Mouse (Mus musculus): ENCODE measurements around the gene 4930524J08Rik.

The 4930524J08Rik gene

GRCm38 (mm10) chr5:99978699-99979442 lies at the start of gene 4930524J08Rik, which contains the start of gene Hnrnpd:
Gene 4930524J08Rik, plus strand, starts transcription at chr5:99979061.
Gene Hnrnpd, minus strand, starts transcription at chr5:99978938.
- DNase-seq (ENCODE audit: extremely low spot score, low spot score): peak; percentile 96

- DNase-seq (ENCODE audit: extremely low spot score, low spot score): no peak
These were observed 47.0 kb upstream of the 4930524J08Rik start for GRCm38 (mm10) chr5:99931910-99932309.

- DNase-seq (ENCODE audit: extremely low spot score, low spot score): no peak
These were observed 39.4 kb upstream of the 4930524J08Rik start for GRCm38 (mm10) chr5:99939440-99939839.

GRCm38 (mm10) chr5:99941273-99941672 lies 37.6 kb upstream of the 4930524J08Rik start:
- DNase-seq (ENCODE audit: extremely low spot score, low spot score): no peak

- DNase-seq (ENCODE audit: extremely low spot score, low spot score): no peak
These were observed 36.9 kb upstream of the 4930524J08Rik start for GRCm38 (mm10) chr5:99941776-99942502.

GRCm38 (mm10) chr5:99952513-99952912 lies 26.3 kb upstream of the 4930524J08Rik start:
- no peak for DNase-seq (ENCODE audit: extremely low spot score, low spot score)

GRCm38 (mm10) chr5:99953883-99954282 lies 25.0 kb upstream of the 4930524J08Rik start:
- no peak for DNase-seq (ENCODE audit: extremely low spot score, low spot score)

GRCm38 (mm10) chr5:99958666-99959065 lies 20.2 kb upstream of the 4930524J08Rik start:
- no peak for DNase-seq (ENCODE audit: extremely low spot score, low spot score)

- DNase-seq (ENCODE audit: extremely low spot score, low spot score): no peak
These were observed 19.5 kb upstream of the 4930524J08Rik start for GRCm38 (mm10) chr5:99959236-99959936.

- DNase-seq (ENCODE audit: extremely low spot score, low spot score): no peak
These were observed 18.9 kb upstream of the 4930524J08Rik start for GRCm38 (mm10) chr5:99959960-99960359.

GRCm38 (mm10) chr5:99973941-99974340 lies 4.9 kb upstream of the 4930524J08Rik start:
- DNase-seq (ENCODE audit: extremely low spot score, low spot score): no peak

GRCm38 (mm10) chr5:99975061-99975460 lies 3.8 kb upstream of the 4930524J08Rik start:
- no peak for DNase-seq (ENCODE audit: extremely low spot score, low spot score)

GRCm38 (mm10) chr5:99975776-99976175 lies 3.1 kb upstream of the 4930524J08Rik start:
- no peak for DNase-seq (ENCODE audit: extremely low spot score, low spot score)

GRCm38 (mm10) chr5:99976334-99976955 lies 2.4 kb upstream of the 4930524J08Rik start:
- DNase-seq (ENCODE audit: extremely low spot score, low spot score): no peak

GRCm38 (mm10) chr5:99977516-99978301 lies 1.2 kb upstream of the 4930524J08Rik start:
- DNase-seq (ENCODE audit: extremely low spot score, low spot score): peak; percentile 83

GRCm38 (mm10) chr5:99983452-99984061 lies 4.7 kb downstream of the 4930524J08Rik start:
- peak; percentile 4 for DNase-seq (ENCODE audit: extremely low spot score, low spot score)

- no peak for DNase-seq (ENCODE audit: extremely low spot score, low spot score)
These were observed 15.3 kb downstream of the 4930524J08Rik start for GRCm38 (mm10) chr5:99994166-99994565.

- no peak for DNase-seq (ENCODE audit: extremely low spot score, low spot score)
These were observed 15.8 kb downstream of the 4930524J08Rik start for GRCm38 (mm10) chr5:99994680-99995079.

- DNase-seq (ENCODE audit: extremely low spot score, low spot score): no peak
These were observed 21.2 kb downstream of the 4930524J08Rik start for GRCm38 (mm10) chr5:100000048-100000447.

- no peak for DNase-seq (ENCODE audit: extremely low spot score, low spot score)
These were observed 21.6 kb downstream of the 4930524J08Rik start for GRCm38 (mm10) chr5:100000500-100000899.
